In genomic region chr10:128094340-128094968, GRCm38 (mm10) we compare ENCODE assay signal across 1 mouse cellular context.
TF ChIP-seq lines count a peak whose summit lies in the region.

No protein-coding gene starts in this region.

TF ChIP-seq in CH12.LX, 34 proteins besides CTCF, POLR2A, EP300 and RAD21:
- peak; percentile 62 for TF ChIP-seq SIN3A (IDR thresholded peaks at IDR 0.05; ENCODE audit: low read length)
- no peak for TF ChIP-seq ZC3H11A (IDR thresholded peaks at IDR 0.05; ENCODE audit: low read depth, low read length)
- TF ChIP-seq ELF1 (IDR thresholded peaks at IDR 0.05; ENCODE audit: low read depth, low read length), result peak; percentile 84
- TF ChIP-seq MAFK (IDR thresholded peaks at IDR 0.05; ENCODE audit: insufficient replicate concordance, low read length), result no peak
- TF ChIP-seq NRF1 (IDR thresholded peaks at IDR 0.05; ENCODE audit: low read depth, low read length), result peak; percentile 72
- TF ChIP-seq POLR2AphosphoS2 (IDR thresholded peaks at IDR 0.05; ENCODE audit: low read depth, low read length), result no peak
- TF ChIP-seq UBTF (IDR thresholded peaks at IDR 0.05; ENCODE audit: low read depth, low read length), result 0 out of 2 replicates have a peak, but pooled peaks have one; percentile 57
- 0 out of 2 replicates have a peak, but pooled peaks have one; percentile 28 for TF ChIP-seq KAT2A (IDR thresholded peaks at IDR 0.05; ENCODE audit: insufficient replicate concordance, low read length)
- TF ChIP-seq ZMIZ1 (IDR thresholded peaks at IDR 0.05; ENCODE audit: low read depth, low read length), result peak; percentile 33; the same call in 1 of the 2 replicates
- TF ChIP-seq ETS1 (conservative IDR thresholded peaks at IDR 0.05; ENCODE audit: low read depth, low read length), result no peak
- peak; percentile 43; the same call in 1 of the 2 replicates for TF ChIP-seq TCF12 (IDR thresholded peaks at IDR 0.05; ENCODE audit: low read depth, low read length)
- peak; percentile 79; the same call in 1 of the 2 replicates for TF ChIP-seq MAZ (IDR thresholded peaks at IDR 0.05; ENCODE audit: low read depth, low read length)
- no peak for TF ChIP-seq E2F4 (IDR thresholded peaks at IDR 0.05; ENCODE audit: insufficient replicate concordance, low read depth, low read length)
- TF ChIP-seq USF2 (conservative IDR thresholded peaks at IDR 0.05; ENCODE audit: low read depth, low read length), result no peak
- 0 out of 2 replicates have a peak, but pooled peaks have one; percentile 45 for TF ChIP-seq IRF4 (IDR thresholded peaks at IDR 0.05; ENCODE audit: low read depth, low read length)
- peak; percentile 68 for TF ChIP-seq HCFC1 (IDR thresholded peaks at IDR 0.05; ENCODE audit: low read depth, low read length)
- TF ChIP-seq MEF2A (IDR thresholded peaks at IDR 0.05; ENCODE audit: borderline replicate concordance, low read depth, low read length), result peak; percentile 45; the same call in 1 of the 2 replicates
- peak; percentile 24; the same call in 1 of the 2 replicates for TF ChIP-seq NELFE (IDR thresholded peaks at IDR 0.05; ENCODE audit: low read depth, low read length)
- 0 out of 2 replicates have a peak, but pooled peaks have one; percentile 29 for TF ChIP-seq TBP (conservative IDR thresholded peaks at IDR 0.05; ENCODE audit: low read depth, low read length)
- TF ChIP-seq MAX (IDR thresholded peaks at IDR 0.05; ENCODE audit: low read length), result no peak
- TF ChIP-seq JUN (IDR thresholded peaks at IDR 0.05; ENCODE audit: insufficient read depth, low read depth, low read length), result no peak
TF ChIP-seq in CH12.LX: peak in this region for 13.
